Mouse (Mus musculus) kidney, adult 2 months (tissue): ENCODE results near the gene Mab21l3.

Source experiments
- CTCF ChIP-seq: fragments of 200-500 bp; conservative IDR thresholded peaks from 2 replicates; pipeline ENCODE4 v1.5.1; 2011; ENCODE audit warnings: low read depth, mild to moderate bottlenecking, control low read depth, low read length, moderate library complexity, mixed read lengths; ENCODE audit not compliant: insufficient read depth, insufficient read length
- POLR2A ChIP-seq: fragments of 200-500 bp; IDR thresholded peaks from one replicate; pipeline ENCODE4 v1.6.1; 2011; ENCODE audit warnings: low read depth, low read length, control low read depth

DNA sequence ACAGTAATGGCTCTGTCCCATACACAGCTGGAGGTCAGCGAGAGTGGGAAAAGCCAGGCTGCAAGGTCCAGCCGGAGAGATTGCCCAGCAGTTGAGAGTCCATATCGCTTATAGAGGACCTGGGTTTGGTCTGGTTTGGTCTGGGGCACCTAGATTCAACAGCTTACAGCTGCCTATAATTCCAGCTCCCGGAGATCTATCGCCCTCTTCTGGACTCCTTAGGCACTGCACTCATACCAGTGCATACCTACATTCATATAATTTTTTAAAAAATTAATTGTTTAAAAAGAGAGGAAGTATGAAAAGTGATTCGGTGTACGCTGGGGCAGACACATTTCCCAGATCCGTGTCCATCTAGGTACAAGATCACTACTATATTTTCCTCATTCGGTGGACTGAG, 9.4 kb downstream of the Mab21l3 start:
- TF ChIP-seq CTCF, result no peak
- TF ChIP-seq POLR2A, result no peak
